Mouse (Mus musculus): Measurements from ENCODE around the gene Psmd13. TPM values are rescaled to one million over a fixed set of nuclear protein-coding genes. Genes with fewer than 3 reads are reported as not detected.

Gene Psmd13
- 10 to 100 TPM; 93.5 to 94.2 TPM for total RNA-seq (2021)
- long read RNA-seq, experiment 1, transcript Psmd13-201 (13 exons, 1,989 nt) = major isoform, 97 of 105 reads
- long read RNA-seq, experiment 1, partial matches to known transcripts = 7 of 105 reads
- long read RNA-seq, experiment 1, other reads (novel, unspliced or antisense) = 1 of 105 reads
- long read RNA-seq, experiment 2, transcript Psmd13-201 (13 exons, 1,989 nt) = major isoform, 74 of 76 reads
- long read RNA-seq, experiment 2, partial matches to known transcripts = 2 of 76 reads
- long read RNA-seq, experiment 2, other reads (novel, unspliced or antisense) = 0 of 76 reads

DNA sequence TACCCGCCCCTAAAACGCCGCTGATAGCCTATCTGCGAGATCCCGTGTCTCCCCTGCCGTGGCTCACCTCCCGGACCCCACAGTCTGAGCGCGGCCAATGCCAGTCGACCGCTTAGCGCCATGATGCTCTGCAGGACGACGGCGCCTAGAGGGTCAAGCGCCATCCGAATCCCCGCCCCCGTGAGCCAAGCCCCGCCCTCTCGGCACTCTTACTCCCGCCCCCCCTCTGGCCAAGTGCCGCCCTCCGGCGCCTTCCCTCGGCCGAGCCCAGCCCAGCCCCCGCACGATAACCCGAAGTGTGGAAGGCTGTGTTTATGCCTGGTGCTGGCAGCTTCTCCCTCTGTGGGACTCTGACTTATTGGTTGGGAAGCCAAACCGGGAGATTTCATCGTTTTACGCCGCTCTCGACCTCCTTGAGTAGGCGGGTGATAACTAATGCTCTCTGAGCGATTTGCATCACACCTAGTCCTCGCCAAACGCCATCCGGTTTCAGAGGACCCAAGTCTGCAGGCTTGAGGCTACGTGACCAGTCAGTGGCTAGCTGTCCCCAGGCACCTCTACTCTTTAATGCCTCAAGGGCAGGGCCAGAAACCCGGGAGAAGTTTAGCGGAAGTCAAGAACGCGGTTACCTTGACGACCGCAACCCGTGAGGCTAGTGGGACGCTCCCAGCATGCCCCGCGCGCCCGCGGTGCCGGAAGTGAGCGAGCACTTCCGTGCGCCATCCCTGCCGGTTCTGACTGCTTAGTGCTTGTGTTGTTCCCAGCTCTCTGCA lies at the start of gene Psmd13, which contains the start of gene Sirt3:
Psmd13 (plus strand) TSS at position 273 of the 773 bp plus-strand sequence.
Sirt3 (minus strand) TSS at position 614 of the 773 bp plus-strand sequence.
- intact Hi-C loops (cut with DNase I; ENCODE audit: low total_unique reads) = no loop called here
- peak; percentile 95 for DNase-seq

DNA sequence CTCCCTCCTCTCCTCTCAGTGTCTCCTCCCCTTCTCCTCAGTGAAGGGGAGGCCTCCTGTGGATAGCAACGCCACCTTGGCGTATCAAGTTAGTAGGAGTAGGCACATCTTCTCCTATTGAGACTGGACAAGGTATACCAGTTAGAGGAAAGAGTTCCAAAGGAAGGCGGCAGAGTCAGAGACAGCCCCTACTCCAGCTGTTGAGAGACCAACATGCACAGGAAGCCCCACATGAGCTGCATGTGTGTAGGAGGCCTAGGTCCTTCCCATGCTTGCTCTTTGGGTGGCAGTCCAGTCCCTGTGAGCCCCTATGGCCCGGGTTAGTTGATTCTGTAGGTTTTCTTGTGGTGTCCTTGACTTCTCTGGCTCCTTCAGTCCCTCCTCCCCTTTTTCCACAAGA lies 48.4 kb upstream of the Psmd13 start:
- no peak for DNase-seq
- intact Hi-C loops (cut with DNase I; ENCODE audit: low total_unique reads) = no loop called here

DNA sequence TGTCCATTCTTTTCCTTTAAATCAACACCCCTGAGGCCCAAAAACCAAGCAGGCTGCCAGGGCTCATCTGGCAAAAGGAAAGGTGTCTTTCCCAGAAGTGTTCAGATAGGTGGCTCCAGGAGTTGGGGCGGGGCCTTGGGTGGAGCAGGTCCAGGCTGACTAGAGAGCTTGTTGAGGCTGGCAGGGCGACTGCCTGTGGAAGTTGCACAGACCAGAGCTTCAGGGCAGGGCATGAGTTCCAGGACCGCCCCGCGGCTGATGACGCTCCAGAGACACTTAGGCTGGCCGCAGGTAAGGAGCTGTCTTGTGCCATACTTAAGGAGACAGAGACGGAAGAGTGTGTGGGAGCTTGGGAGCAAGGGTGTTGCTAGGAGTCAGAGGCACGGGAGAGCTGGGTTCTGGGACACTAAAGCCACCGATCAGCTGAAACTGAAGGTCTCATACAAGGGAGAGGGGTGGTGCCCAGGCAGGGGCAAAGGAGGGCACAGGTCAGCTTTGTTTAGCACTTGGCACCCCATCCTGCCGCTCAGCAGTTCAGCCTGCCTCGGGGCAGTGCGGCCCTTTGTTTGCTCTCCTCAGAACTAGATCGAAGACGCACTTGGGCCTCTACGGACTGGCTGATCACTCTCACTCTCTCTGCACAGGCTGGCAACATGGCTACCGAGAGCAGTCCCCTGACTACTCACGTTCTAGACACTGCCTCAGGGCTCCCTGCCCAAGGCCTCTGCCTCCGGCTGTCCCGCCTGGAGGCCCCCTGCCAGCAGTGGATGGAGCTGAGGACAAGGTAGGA lies 46.6 kb upstream of the Psmd13 start, which contains the start of gene Urah:
Urah (plus strand) TSS at position 51 of the 790 bp plus-strand sequence.
- no peak for DNase-seq
- intact Hi-C loops (cut with DNase I; ENCODE audit: low total_unique reads) = no loop called here

DNA sequence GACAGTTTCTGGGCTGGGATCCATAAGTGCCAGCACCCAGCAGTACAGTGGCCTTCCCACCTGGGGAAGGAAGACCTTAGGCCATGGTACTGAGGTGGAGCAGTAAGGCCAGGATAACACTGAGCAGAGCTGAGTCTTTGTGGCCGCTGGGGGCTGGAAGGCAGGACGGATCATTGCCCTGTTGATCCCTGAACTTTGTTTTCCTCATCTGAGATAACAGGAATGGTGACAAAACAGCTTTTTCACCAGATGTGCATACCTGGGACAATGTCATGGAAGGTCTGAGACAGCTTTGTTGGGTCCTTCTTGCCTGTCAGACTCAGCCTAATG lies 46.0 kb upstream of the Psmd13 start:
- no peak for DNase-seq
- intact Hi-C loops (cut with DNase I; ENCODE audit: low total_unique reads) = no loop called here

- intact Hi-C loops (cut with DNase I; ENCODE audit: low total_unique reads) = no loop called here
These were observed 45.3 kb upstream of the Psmd13 start for GRCm38 (mm10) chr7:140836243-140837115.

GRCm38 (mm10) chr7:140839556-140839955 lies 42.2 kb upstream of the Psmd13 start:
- intact Hi-C loops (cut with DNase I; ENCODE audit: low total_unique reads) = no loop called here
- DNase-seq = no peak

More at GRCm38 (mm10) chr7:140836243-140837115, 45.3 kb upstream of the Psmd13 start:
- no peak for DNase-seq

DNA sequence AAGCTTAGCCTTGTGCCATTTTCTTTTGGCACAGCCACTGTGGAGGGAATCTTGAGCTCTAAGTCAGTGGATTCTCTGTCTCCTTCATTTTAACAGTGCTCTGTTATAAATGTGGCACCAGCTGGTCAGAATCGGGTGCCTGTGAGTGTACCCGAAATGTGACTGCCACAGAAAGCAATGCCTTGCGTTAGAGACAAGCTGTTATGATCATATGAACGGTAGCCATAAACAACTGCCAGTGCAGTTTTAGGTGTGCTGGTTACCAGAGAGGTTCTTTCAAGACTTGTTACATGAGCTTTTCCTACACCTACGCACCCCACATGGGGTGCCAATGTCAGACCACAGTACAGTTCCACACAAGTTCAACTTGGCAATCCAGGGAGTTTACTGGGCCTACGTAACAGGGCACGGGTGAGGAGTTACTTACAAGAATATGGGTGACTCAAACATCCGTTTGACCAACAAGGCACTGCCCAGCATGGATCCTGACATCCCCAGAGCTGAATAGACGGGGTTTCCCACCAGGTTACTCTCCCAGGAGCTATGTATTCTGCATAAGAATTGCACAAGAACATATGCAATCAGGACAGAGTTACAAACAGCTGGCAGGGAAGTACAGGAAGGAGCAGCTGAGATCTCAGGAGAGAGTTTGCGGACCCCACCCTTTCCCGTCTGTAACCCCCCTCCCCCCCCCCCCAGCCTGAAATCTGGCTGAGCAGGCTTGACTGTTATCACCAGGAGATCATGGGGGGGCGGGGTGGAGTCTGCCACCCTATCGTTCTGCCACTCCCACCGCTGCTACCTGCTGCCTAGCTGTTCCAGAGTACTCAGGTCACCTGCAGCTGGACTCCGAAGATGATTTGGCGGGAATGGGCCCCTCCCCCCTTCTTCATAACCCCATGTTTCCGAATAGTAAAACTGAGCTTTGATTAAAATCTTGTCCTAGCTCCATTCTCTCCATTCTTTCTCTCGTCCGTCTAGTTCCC lies 40.7 kb upstream of the Psmd13 start:
- intact Hi-C loops (cut with DNase I; ENCODE audit: low total_unique reads) = loop anchor here (5.0 kb wide), 1 partner anchor 211 kb away; no protein-coding TSS in a partner anchor
- DNase-seq = no peak

- no peak for DNase-seq
- intact Hi-C loops (cut with DNase I; ENCODE audit: low total_unique reads) = loop anchor here (1.0 to 5.0 kb wide), 2 partner anchors 60 to 208 kb away; no protein-coding TSS in a partner anchor
These were observed 38.0 kb upstream of the Psmd13 start for GRCm38 (mm10) chr7:140843806-140844205.

DNA sequence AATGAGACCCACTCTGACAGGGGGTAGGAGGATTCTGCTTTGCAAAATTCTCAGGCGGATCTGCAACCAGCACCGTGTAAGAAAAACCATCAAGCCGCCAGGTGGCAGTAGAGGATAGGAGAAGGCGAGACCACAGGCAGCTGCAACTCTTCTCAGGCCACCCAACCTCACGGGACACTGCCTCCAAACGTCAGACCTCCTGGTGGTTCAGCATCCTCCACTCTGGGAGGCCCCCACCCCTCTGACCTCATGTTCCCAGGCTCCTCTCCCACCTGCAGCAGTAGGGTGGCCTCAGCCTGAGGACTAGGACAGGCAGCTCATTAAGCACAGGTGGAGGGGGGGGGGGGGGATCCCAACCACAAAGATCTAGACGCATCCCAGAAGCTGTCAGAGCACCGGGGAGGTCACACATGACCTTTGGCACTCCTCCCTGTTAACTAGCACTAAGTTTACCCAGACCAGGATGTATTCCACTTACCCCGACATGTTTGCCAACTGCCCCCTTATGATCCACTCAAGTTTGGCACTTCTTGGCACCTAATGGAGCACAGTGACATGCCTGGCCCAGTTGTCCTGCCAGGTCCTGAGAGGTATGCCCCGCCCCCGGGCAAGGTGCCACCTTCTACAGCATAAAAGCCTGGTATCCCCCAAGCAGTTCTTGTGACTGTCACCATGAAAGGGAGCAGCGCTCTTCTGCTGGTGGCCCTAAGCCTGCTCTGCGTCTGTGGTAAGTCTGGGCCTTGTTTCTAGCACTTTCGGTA lies 36.7 kb upstream of the Psmd13 start, which contains the start of gene Scgb1c1:
Scgb1c1 (plus strand) TSS at position 643 of the 761 bp plus-strand sequence.
- intact Hi-C loops (cut with DNase I; ENCODE audit: low total_unique reads) = loop anchor here (1.0 to 5.0 kb wide), 2 partner anchors 59 to 207 kb away; no protein-coding TSS in a partner anchor
- peak; percentile 91 for DNase-seq

- intact Hi-C loops (cut with DNase I; ENCODE audit: low total_unique reads) = no loop called here
- DNase-seq = no peak
These were observed 36.1 kb upstream of the Psmd13 start for GRCm38 (mm10) chr7:140845683-140846082.

DNA sequence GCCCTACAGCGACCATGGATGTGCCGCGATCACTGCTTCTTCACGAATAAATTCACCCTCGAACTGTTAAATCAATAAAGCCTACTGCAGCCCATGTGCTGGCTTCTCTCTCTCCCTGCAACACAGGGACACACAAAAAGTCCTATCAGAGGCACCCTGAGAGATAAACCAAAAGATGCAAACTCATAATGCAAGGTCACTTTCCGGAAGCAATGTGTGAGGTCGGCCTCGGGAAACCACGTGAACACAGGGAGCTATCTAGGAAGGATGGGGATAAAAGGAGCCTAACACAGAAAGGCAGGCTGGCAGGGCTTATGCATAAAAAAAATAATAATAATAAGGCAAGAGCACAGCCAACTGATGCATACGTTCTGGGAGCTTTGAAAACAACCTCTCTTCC lies 35.1 kb upstream of the Psmd13 start:
- intact Hi-C loops (cut with DNase I; ENCODE audit: low total_unique reads) = no loop called here
- no peak for DNase-seq

DNA sequence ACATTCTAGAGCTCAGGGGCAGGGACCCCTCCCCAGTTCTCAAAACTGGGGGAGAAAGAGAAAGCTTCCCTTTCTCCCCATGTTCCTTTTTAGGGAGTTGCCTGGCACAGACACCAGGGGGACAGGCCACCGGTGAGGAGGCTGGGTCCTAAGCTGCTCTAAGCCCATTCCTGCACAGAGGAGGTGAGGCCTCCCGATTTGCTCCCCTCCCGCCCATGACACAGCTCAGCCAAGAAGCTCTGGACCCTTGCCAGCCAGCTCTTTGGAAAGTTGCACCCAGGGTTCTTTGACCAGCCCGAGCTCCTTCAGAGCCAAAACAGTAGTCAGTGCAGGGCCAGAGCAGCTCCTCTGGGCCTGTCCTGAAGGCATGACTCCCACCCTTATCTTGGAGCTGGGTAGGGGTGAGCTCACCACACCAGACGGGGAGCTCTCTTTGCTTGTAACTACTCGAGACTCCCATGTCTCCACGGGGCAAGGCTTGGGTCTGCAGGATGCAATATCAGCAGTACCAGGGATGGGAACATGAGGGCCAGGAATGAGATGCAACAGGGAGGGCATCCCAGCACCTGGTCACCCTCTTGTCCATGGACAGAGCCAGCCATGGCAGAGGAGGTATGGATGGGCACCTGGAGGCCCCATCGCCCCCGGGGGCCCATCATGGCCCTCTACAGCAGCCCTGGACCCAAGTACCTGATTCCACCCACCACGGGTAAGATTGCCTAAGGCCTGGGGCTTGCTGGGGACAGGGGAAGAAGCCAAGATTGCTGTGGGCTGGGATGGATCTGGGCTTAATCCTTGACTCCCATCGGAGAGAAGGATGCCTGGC lies 33.8 kb upstream of the Psmd13 start, which contains the start of gene Odf3:
Odf3 (plus strand) TSS at position 51 of the 826 bp plus-strand sequence.
- no peak for DNase-seq
- intact Hi-C loops (cut with DNase I; ENCODE audit: low total_unique reads) = no loop called here

GRCm38 (mm10) chr7:140848591-140848990 lies 33.2 kb upstream of the Psmd13 start:
- intact Hi-C loops (cut with DNase I; ENCODE audit: low total_unique reads) = no loop called here

GRCm38 (mm10) chr7:140851916-140852315 lies 29.9 kb upstream of the Psmd13 start:
- DNase-seq = no peak

More at GRCm38 (mm10) chr7:140848591-140848990, 33.2 kb upstream of the Psmd13 start:
- no peak for DNase-seq

GRCm38 (mm10) chr7:140853386-140853785 lies 28.4 kb upstream of the Psmd13 start:
- intact Hi-C loops (cut with DNase I; ENCODE audit: low total_unique reads) = no loop called here
- no peak for DNase-seq

More at GRCm38 (mm10) chr7:140851916-140852315, 29.9 kb upstream of the Psmd13 start:
- intact Hi-C loops (cut with DNase I; ENCODE audit: low total_unique reads) = no loop called here

DNA sequence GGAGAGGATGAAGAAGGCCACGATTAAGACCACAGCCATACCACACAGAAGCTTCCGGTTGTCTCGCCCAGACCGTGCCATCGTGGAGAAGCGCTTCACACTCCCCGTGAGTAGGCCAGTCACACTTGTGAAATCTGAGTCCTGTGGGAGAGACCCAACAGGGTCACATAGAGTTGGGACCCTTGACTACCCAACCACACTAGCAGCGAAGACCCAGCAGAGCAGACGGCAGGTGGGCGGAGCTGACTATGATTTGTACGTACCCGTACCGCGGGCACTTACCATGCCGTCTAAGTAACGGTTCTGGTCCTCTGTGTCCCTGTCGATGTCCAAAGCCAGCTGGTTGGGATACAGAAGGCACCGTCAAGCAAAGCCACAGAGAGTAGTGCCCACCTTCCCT lies 27.3 kb upstream of the Psmd13 start:
- DNase-seq = no peak
- intact Hi-C loops (cut with DNase I; ENCODE audit: low total_unique reads) = no loop called here
